Mouse (Mus musculus) heart, embryonic 10.5 days (tissue): ENCODE results near the gene Actr3. TPM values are rescaled to one million over a fixed set of nuclear protein-coding genes. Genes with fewer than 3 reads are reported as not detected.

Experiments
- DNase-seq: peaks from one replicate; pipeline ENCODE4 v3.0.0-alpha.2; 2017; ENCODE audit warnings: low spot score
- H3K27ac ChIP-seq: fragments of 300-500 bp; sonication (generic); 2 replicates; pipeline ENCODE4 v1.5.1; 2016; ENCODE audit warnings: mild to moderate bottlenecking
- H3K27me3 ChIP-seq: fragments of 300-500 bp; sonication (generic); 2 replicates; pipeline ENCODE4 v1.6.1; 2016; ENCODE audit warnings: mild to moderate bottlenecking; ENCODE audit not compliant: poor library complexity, insufficient read depth, severe bottlenecking
- H3K36me3 ChIP-seq: fragments of 300-500 bp; sonication (generic); 2 replicates; pipeline ENCODE4 v1.6.1; 2016; ENCODE audit warnings: mild to moderate bottlenecking, moderate library complexity
- H3K4me1 ChIP-seq: fragments of 300-500 bp; sonication (generic); 2 replicates; pipeline ENCODE4 v1.6.1; 2016; ENCODE audit warnings: mild to moderate bottlenecking
- H3K4me3 ChIP-seq: fragments of 300-500 bp; sonication (generic); 2 replicates; pipeline ENCODE4 v1.5.1; 2016; ENCODE audit warnings: mild to moderate bottlenecking, moderate library complexity
- H3K9me3 ChIP-seq: fragments of 300-500 bp; sonication (generic); 2 replicates; pipeline ENCODE4 v1.6.1; 2016; ENCODE audit warnings: mild to moderate bottlenecking, moderate library complexity
- WGBS: fragments of 180-500 bp; shearing (Covaris S2); methylation state at CpG from one replicate; pipeline ENCODE4 v1.1.7; 2016; 5-methylcytosine and 5-hydroxymethylcytosine counted together
- polyA plus RNA-seq: library from polyadenylated mRNA; unstranded; fragments of >200 nt; fragmentation: Nextera tagmentation; extraction: Ambion mirVana; gene quantifications from 2 replicates; pipeline ENCODE4 v1.2.1, GENCODE M21; 2016

Actr3 gene
- polyA plus RNA-seq, 1 experiment from 2014 or later = 283 TPM

DNA sequence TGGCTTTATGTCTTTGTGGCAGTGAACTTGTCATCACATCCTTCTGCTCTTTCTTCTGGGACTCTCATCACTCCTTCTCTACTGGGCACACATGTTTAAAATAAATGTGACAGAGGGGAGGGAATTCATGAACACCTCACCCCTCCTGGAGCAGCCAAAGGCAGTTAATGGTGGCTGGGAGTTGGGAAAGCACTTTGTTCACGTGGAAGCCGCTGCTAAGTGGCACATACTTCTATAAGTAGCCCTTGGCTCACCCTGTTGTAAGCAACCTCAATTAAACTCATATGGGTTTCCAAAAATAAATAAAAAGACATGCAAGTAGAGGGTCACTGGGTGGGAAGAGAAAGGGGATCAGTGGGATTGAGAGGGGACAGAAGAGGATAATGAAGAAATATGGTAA lies 27.8 kb upstream of the Actr3 start:
- Histone ChIP-seq H3K9me3 (no peaks in the 10 kb centered on the region), H3K27me3 (no peaks in the 10 kb centered on the region), H3K27ac (no peak overlapping the region), H3K4me1 (no peaks in the 10 kb centered on the region), H3K36me3 (no peaks in the 10 kb centered on the region), H3K4me3 (no peak overlapping the region)
- 63% methylated on average over 2 of the region's 2 CpGs for WGBS
- no peak for DNase-seq

DNA sequence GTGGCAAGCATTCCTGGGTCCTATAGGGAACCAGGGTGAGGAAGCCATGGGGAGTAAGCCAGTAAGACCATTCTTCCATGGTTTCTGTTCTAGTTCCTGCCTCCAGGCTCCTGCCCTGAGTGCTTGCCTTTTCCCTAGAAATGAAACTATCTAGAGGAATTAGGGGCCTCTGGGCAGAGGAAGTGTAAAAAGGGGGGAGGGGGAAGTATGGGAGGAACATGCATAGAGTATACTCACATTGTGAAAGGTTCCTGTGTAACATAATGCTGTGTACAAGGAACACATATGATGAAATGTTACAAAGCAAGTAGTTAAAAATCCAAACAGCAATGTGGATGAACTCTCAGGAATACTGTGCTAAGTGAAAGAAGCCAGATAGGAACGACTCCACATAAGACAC lies 27.4 kb upstream of the Actr3 start:
- H3K4me3 ChIP-seq = no peak overlapping the region

DNA sequence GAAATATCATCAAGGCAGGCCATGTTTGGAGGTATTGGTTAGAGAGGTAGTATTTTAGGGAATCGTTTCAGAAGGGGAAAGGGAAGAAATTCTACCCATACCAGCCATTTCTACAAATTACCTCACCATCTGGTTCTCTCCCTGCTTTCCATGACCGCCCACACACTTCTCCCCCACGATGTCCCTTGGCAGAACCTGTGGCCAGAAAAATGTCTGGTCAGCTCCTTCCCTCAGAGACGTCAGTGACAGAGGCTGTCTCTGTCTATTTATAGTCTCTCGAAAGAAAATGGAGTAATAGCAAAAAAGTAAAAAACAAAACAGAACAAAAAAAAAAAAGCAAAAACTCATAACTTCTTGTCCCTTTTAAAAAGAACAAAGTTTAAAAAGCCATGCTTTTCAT lies 23.0 kb upstream of the Actr3 start:
- Histone ChIP-seq H3K27ac (no peak overlapping the region), H3K4me3 (no peak overlapping the region), H3K9me3 (no peaks in the 10 kb centered on the region), H3K36me3 (no peaks in the 10 kb centered on the region), H3K4me1 (no peaks in the 10 kb centered on the region), H3K27me3 (no peaks in the 10 kb centered on the region)
- no peak for DNase-seq
- 58% methylated on average over 5 of the region's 5 CpGs for WGBS

More for the DNA sequence above, 27.4 kb upstream of the Actr3 start:
- 82% methylated on average over 1 of the region's 1 CpGs for WGBS
- H3K4me1 ChIP-seq = no peaks in the 10 kb centered on the region
- no peak overlapping the region for H3K27ac ChIP-seq
- H3K36me3 ChIP-seq = no peaks in the 10 kb centered on the region
- DNase-seq = no peak
- H3K9me3 ChIP-seq = no peaks in the 10 kb centered on the region
- no peaks in the 10 kb centered on the region for H3K27me3 ChIP-seq

DNA sequence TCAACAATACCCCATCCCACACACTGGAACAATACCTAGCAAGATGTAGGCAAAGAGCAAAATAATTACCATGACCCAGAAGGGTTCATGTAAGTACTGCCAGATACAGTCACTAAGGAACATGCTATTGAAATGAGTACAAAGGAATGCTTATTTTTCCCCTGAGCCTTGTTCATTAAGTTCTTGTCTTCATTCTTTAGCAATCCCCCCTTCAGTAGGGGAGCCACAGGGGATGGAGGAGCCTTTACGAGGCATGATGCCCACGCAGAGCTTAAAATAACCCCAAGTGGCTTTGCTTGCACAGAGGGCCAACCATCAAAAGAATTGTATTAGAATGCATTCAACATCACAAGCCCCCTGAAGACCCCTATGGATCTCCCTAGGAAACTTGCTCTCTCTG lies 19.6 kb upstream of the Actr3 start:
- Histone ChIP-seq H3K4me3 (no peak overlapping the region), H3K4me1 (no peaks in the 10 kb centered on the region), H3K36me3 (no peaks in the 10 kb centered on the region), H3K27me3 (no peaks in the 10 kb centered on the region), H3K27ac (no peak overlapping the region), H3K9me3 (no peaks in the 10 kb centered on the region)
- DNase-seq = no peak
- WGBS = 72% methylated on average over 2 of the region's 2 CpGs

DNA sequence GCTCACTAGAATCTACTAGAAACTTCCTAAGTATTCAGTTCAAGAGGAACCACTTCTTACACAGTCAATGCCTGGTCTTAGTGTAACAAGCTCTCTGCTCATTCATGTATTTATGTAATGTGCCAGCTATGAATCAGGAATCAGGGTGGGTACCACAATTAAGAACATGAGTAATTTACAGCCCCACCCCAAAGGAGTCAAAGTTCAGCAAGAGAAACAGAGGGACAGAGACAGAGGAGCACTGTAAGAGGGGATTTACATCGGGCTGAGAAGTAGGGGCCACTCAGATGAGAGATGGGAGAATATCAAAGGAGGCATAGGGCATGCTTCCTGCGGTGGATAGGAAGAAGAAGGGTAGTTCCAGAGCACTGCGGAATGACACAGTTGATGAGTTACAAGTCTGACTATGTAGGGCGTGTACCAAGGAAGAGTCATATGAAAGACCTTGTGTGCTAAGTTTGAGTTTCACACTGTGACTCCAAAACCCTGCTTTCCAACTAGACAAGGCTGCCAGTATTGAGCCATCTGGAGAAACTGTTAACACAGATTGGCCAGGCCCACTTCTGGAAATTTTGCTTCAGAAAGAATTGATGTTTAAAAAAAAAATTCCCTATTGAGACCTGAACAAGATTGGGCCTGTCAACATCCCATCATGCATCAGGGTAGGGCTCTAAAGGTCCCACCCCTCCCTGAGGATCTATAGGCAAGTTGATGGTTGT lies 14.9 kb upstream of the Actr3 start:
- Histone ChIP-seq H3K4me1 (no peaks in the 10 kb centered on the region), H3K9me3 (no peaks in the 10 kb centered on the region), H3K27ac (no peak overlapping the region), H3K27me3 (no peaks in the 10 kb centered on the region), H3K36me3 (no peaks in the 10 kb centered on the region), H3K4me3 (no peak overlapping the region)
- no peak for DNase-seq
- WGBS = 80% methylated on average over 4 of the region's 4 CpGs

DNA sequence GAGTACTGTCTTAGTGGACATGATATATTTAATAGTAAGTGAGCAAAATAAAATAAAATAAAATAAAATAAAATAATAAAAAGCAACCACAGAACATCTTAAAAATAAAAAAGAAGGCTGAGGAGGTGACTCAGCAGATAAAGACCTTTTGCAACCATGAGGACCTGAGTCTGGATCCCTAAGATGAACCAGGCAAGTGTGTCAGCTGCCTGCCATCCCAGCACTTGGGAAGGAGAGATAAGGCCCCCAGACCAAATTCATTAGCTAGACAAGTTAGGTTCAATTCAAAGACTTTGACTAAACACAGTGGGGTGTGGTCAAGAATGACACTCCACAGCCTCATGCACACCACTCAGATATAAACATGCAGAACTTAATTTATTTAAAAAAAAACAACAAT lies 12.4 kb upstream of the Actr3 start:
- Histone ChIP-seq H3K27me3 (no peaks in the 10 kb centered on the region), H3K36me3 (no peaks in the 10 kb centered on the region), H3K9me3 (no peaks in the 10 kb centered on the region), H3K27ac (no peak overlapping the region), H3K4me3 (no peak overlapping the region), H3K4me1 (no peaks in the 10 kb centered on the region)
- DNase-seq = no peak

DNA sequence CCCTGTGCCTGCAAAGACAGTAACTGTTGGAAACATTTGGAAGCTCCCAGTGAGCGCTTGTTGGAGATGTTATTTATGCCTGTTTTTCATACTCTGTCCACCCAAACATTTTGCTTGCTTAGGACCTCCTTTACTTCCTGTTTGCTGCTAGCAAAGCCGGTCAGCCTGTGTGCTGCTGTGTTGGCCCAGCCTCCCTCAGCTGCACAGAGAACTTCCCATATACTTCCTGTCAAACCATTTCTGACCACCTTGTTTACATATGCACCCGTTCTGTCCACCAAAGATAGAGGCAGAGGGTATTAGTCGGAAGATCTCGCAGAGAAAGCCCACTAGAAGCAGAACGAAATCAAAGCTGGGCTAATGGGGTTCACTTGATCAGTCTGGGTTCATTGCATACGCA lies 6.2 kb upstream of the Actr3 start:
- DNase-seq = no peak
- 73% methylated on average over 7 of the region's 7 CpGs for WGBS

DNA sequence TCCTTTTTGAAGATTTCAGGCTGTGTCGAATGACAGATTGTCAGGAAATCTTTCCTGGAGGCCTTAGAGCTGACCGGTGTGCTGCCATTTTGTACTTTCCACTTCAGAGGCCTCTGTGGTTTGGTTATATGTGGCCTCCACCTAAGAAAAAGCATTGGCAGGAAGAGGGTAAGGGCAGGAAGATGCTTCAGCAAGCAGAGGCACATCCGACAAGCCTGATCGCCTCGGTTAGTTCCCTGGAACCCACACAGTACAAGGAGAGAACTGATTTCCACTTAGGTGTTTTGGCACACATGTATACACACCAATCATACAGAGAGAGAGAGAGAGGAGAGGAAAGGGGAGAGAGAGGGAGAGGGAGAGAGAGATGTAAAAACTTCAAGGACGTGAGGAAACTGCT lies 5.7 kb upstream of the Actr3 start:
- 79% methylated on average over 6 of the region's 6 CpGs for WGBS
- Histone ChIP-seq H3K4me3 (no peak overlapping the region), H3K36me3 (no peaks in the 10 kb centered on the region), H3K9me3 (no peaks in the 10 kb centered on the region), H3K27ac (no peak overlapping the region), H3K27me3 (no peaks in the 10 kb centered on the region), H3K4me1 (no peaks in the 10 kb centered on the region; the same call in 1 of the 2 replicates)
- no peak for DNase-seq

More for the DNA sequence above, 6.2 kb upstream of the Actr3 start:
- H3K9me3 ChIP-seq = no peaks in the 10 kb centered on the region
- H3K4me1 ChIP-seq = no peaks in the 10 kb centered on the region; the same call in 1 of the 2 replicates
- H3K36me3 ChIP-seq = no peaks in the 10 kb centered on the region
- H3K4me3 ChIP-seq = no peak overlapping the region
- no peaks in the 10 kb centered on the region for H3K27me3 ChIP-seq
- H3K27ac ChIP-seq = no peak overlapping the region

DNA sequence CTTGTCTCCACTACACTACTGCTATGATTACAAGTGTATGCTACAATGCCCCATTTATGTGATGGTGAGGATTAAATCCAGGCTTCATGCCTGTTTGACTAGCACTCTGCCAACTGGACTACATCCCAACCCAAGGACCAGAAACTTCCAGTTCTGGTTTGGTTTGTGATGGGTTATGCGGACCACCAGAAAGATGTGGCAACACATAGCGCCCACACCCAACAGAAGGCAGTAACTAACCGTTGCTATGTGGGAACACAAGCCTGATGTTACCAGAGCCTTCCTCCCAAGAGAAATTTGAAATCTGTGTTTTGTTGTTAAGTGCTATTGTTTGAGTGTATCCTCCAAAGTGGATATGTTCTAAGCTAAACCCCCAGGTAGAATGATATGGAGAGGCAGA lies 4.0 kb upstream of the Actr3 start:
- 88% methylated on average over 3 of the region's 3 CpGs for WGBS
- Histone ChIP-seq H3K9me3 (no peaks in the 10 kb centered on the region), H3K27me3 (no peaks in the 10 kb centered on the region), H3K36me3 (no peaks in the 10 kb centered on the region), H3K4me3 (no peak overlapping the region), H3K27ac (no peak overlapping the region), H3K4me1 (no peaks in the 10 kb centered on the region; the same call in 1 of the 2 replicates)
- no peak for DNase-seq

DNA sequence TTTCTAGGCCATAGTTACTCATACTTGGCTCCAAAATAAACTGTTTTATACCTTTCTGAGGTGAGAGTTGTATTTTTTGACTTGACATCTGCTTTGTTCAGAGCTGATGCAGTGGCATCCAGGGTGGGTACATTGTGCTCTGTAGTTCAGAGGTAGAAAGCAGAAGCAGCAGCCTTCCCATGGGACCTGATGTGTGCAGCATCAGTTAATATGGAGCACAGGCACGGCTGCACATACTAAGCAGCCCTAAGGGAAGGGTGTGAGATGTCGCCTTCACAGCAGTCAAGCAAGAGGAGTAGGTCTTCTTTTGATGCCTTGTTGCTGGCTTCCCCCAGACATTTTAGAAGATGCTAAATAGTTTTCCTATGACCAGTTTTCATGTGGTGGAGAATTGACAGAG lies 3.3 kb upstream of the Actr3 start:
- H3K27ac ChIP-seq = no peak overlapping the region
- 80% methylated on average over 2 of the region's 2 CpGs for WGBS
- no peaks in the 10 kb centered on the region; the same call in 1 of the 2 replicates for H3K4me1 ChIP-seq
- DNase-seq = no peak
- H3K9me3 ChIP-seq = no peaks in the 10 kb centered on the region
- no peaks in the 10 kb centered on the region for H3K27me3 ChIP-seq
- no peak overlapping the region for H3K4me3 ChIP-seq
- H3K36me3 ChIP-seq = no peaks in the 10 kb centered on the region

DNA sequence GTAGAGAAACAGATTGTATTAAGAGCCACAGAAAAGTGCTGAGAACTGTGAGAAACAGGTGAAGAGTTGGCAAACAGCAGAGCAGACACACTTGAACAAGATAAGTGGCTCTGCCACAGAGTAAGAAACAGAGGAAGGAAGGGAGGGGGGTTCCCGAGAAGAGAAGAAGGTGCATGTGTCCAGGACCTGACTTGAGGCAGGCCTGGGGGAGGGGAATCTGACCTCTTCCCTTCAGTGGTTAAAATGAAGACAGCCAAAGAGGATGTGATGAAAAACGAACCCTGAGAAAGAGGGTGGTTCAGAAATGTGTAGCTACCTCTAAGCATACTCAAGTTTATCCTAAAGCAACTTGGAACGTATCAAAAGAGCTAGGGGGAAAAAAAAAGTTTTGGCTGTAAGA lies 2.4 kb upstream of the Actr3 start:
- no peaks in the 10 kb centered on the region for H3K9me3 ChIP-seq
- no peaks in the 10 kb centered on the region for H3K27me3 ChIP-seq

DNA sequence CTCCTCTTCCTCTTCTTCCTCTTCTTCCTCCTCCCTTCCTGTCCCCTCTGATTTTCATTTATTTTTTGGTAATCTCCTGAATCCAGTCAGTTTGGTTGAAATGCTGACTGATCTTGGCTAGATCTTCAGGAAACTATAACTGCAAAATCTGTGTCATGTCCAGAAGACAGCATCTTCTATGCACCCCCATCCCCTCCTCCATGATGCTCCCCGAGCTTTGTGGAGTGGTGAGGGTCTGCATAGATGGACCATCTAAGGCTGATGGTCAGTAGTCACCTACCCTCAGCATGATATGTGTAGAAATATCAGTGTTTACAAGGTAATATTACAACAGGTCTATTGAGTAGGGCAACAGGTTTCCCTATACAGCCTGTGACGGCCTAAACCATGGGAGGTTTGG lies 1.6 kb upstream of the Actr3 start:
- H3K36me3 ChIP-seq = no peaks in the 10 kb centered on the region
- H3K27ac ChIP-seq = no peak overlapping the region
- WGBS = 78% methylated on average over 2 of the region's 2 CpGs
- DNase-seq = no peak
- no peaks in the 10 kb centered on the region for H3K27me3 ChIP-seq
- H3K9me3 ChIP-seq = no peaks in the 10 kb centered on the region
- H3K4me1 ChIP-seq = peaks cover 10% of the 10 kb centered on the region; the same call in 1 of the 2 replicates
- H3K4me3 ChIP-seq = no peak overlapping the region

More for the DNA sequence above, 2.4 kb upstream of the Actr3 start:
- Histone ChIP-seq H3K27ac (no peak overlapping the region), H3K4me3 (no peak overlapping the region), H3K36me3 (no peaks in the 10 kb centered on the region), H3K4me1 (peaks cover 4% of the 10 kb centered on the region; the same call in 1 of the 2 replicates)
- 41% methylated on average over 3 of the region's 3 CpGs for WGBS
- DNase-seq = no peak

DNA sequence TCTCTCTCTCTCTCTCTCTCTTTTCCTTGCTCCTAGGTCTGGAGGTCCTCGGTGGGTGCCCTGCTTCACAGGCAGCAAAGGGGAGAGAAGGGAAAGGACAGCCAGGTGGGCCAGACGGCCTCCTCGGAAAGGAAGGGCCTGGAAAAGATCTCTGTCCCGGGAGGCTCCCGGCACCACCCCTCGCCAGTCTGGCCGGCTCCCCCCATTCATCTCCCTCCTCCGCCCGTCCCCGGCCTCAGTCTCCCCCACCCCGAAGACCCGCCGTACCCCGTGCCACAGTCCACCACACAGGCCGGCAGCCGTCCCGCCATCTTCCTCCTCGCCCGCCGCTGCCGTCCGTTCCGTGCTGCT lies 534 bp downstream of the Actr3 start:
- H3K4me1 ChIP-seq = peaks cover 26% of the 10 kb centered on the region
- H3K27me3 ChIP-seq = no peaks in the 10 kb centered on the region
- H3K4me3 ChIP-seq = peak overlapping the region; percentile 76
- peak overlapping the region; percentile 97 for H3K27ac ChIP-seq
- no peaks in the 10 kb centered on the region for H3K36me3 ChIP-seq
- WGBS = under 1% methylated on average over 22 of the region's 23 CpGs
- H3K9me3 ChIP-seq = no peaks in the 10 kb centered on the region
- no peak for DNase-seq

DNA sequence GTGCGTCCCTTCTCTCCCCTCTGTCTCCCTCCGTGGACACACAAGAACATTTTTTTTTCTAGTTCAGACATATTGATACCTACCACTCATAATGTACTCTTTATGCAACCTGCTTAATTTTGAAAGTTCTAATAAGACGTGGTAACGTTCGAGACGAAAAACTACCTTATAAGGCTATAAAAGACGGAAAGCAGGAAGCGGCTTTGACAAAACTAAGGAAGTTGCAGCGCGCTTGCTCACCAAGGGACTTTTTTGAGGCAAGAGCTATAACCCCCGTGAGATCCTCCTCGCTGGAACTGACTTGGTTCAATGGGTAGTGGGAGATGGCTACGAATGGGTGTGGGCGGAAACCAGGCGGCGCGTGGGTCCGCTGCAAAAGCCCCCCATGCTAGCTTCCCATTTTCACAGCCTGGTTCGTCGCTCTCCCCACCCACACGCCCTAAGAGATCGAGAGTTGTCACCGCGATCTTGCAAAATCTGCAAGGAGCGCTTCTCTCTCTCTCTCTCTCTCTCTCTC lies 984 bp downstream of the Actr3 start:
- Histone ChIP-seq H3K4me1 (peaks cover 26% of the 10 kb centered on the region), H3K27ac (peak overlapping the region; percentile 97), H3K9me3 (no peaks in the 10 kb centered on the region), H3K36me3 (no peaks in the 10 kb centered on the region), H3K4me3 (peak overlapping the region; percentile 76), H3K27me3 (no peaks in the 10 kb centered on the region)
- DNase-seq = peak; percentile 82
- WGBS = under 1% methylated on average over 25 of the region's 25 CpGs
